Mouse (Mus musculus): ENCODE results near the gene Tax1bp1. TPM values are rescaled to one million over a fixed set of nuclear protein-coding genes. Genes with fewer than 3 reads are reported as not detected.

Tax1bp1 gene
- polyA plus RNA-seq, 1 experiment from 2014 or later = 137 TPM

Other genes starting within 250 kb of the Tax1bp1 start
- 58.6 and 58.7 TPM in 2 replicates for gene Hibadh, start 73.3 kb upstream of the Tax1bp1 start, polyA plus RNA-seq (2016; fragmentation: Nextera tagmentation; extraction: Ambion mirVana)

Data from forebrain, embryonic 12.5 days (tissue).